Comparison of ENCODE assay signal across 24 mouse cellular contexts in the genomic region with DNA sequence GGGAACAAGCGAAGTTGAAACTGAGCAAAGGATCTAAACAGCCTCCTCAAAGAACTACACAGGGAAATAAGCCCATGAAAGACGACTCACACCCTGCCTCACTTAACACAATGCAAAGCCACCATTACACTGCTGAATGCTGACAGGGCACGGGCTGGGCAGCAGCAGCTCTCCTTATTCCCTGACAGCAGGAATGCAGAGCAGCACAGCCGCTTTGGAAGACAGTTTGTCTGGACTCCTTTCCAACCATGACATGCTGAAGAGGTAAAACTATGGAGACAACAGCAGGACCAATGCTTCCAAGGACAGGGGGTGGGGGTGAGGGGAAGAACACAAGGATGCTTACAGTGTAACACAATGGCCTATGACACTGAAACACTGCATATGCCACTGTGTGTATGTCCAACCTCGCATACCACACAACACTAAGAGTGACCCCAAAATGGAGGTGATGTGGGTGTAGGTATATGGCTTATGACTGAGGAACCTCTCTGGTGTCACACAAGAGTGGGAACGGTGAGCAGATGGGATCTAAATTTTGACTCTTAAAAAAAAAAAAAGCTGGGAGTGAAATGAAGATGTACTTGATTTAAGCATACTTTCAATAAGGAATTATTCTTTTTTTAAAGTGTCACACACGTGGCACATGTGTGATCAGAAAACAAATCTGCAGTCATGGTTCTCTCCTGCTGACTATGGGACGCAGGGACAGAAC. TPM values are rescaled to one million over a fixed set of nuclear protein-coding genes. Genes with fewer than 3 reads are reported as not detected.
"Had no signal": no experiment of that assay in that cellular context is flagged by ENCODE, and none has a peak within 500 bp of the region (broad histone marks: within the 10 kb centered on the region; RNA-seq: fewer than 3 reads in every experiment).

No protein-coding gene starts in this region.

- H3K9ac ChIP-seq: heart, embryonic 12.5 days; hindbrain, embryonic 13.5 days; hindbrain, embryonic 15.5 days; kidney, embryonic 15.5 days; limb, embryonic 12.5 days; liver, embryonic 13.5 days; liver, embryonic 15.5 days had no signal

- ATAC-seq: hindbrain, postnatal 0 days; intestine, embryonic 16.5 days had no signal

- H3K4me3 ChIP-seq: heart, embryonic 12.5 days; hindbrain, embryonic 13.5 days; hindbrain, embryonic 15.5 days; kidney, embryonic 15.5 days; layer of hippocampus, adult 2 months; limb, embryonic 10.5 days; limb, embryonic 12.5 days; liver, embryonic 13.5 days; liver, embryonic 15.5 days had no signal

- H3K9me3 ChIP-seq: heart, embryonic 12.5 days; hindbrain, embryonic 13.5 days; hindbrain, embryonic 15.5 days; kidney, embryonic 15.5 days; limb, embryonic 10.5 days; limb, embryonic 12.5 days; liver, embryonic 13.5 days; liver, embryonic 15.5 days had no signal

- H3K27me3 ChIP-seq: heart, embryonic 12.5 days; hindbrain, embryonic 13.5 days; hindbrain, embryonic 15.5 days; kidney, embryonic 15.5 days; limb, embryonic 12.5 days; liver, embryonic 13.5 days; liver, embryonic 15.5 days had no signal

- DNase-seq: gastrocnemius, postnatal 14 days; gastrocnemius, postnatal 36 days; heart, adult 18-20 months; heart, postnatal 10 days; heart, postnatal 36 days; kidney, adult 11 months; kidney, adult 2 months; kidney, adult 9 months; kidney, postnatal 14 days; kidney, postnatal 36 days; liver; liver, embryonic 13.5 days had no signal

- H3K27ac ChIP-seq: hindbrain, embryonic 13.5 days; hindbrain, embryonic 15.5 days; hindbrain, postnatal 0 days; kidney, embryonic 15.5 days; kidney, postnatal 0 days; layer of hippocampus, adult 2 months; limb, embryonic 10.5 days; limb, embryonic 12.5 days; liver, embryonic 13.5 days; liver, embryonic 15.5 days had no signal

- H3K4me1 ChIP-seq: heart, embryonic 12.5 days; hindbrain, embryonic 15.5 days; kidney, embryonic 15.5 days; limb, embryonic 10.5 days; limb, embryonic 12.5 days had no signal

RNA-seq across cellular contexts. Expression of a gene that starts 31.5 kb away (rescaled TPM):
- total RNA-seq: hematopoietic stem cell, adult 5-6 weeks had no signal
